Comparison of ENCODE assay signal across 24 mouse cellular contexts in genomic region chr17:83000411-83000810, GRCm38 (mm10).
DNase-seq lines count a peak whose midpoint lies in the region; ATAC-seq and TF ChIP-seq lines count a peak whose summit lies in the region.
"Had no signal": no experiment of that assay in that cellular context is flagged by ENCODE, and none has a peak within 500 bp of the region (broad histone marks: within the 10 kb centered on the region; RNA-seq: fewer than 3 reads in every experiment).

No protein-coding gene starts in this region.

- H3K27me3 ChIP-seq in kidney, postnatal 0 days (ENCODE audit: insufficient read depth, low read length) = no peaks in the 10 kb centered on the region
- H3K27me3 ChIP-seq: forebrain, embryonic 13.5 days had no signal

- no peak overlapping the region for H3K4me3 ChIP-seq in kidney, postnatal 0 days (replicated peaks; ENCODE audit: low read depth, low read length)
- H3K4me3 ChIP-seq: forebrain, embryonic 10.5 days; forebrain, embryonic 13.5 days; heart, adult 2 months; heart, embryonic 10.5 days; heart, embryonic 13.5 days had no signal

- no peak overlapping the region for H3K27ac ChIP-seq in kidney, postnatal 0 days
- H3K27ac ChIP-seq: forebrain, embryonic 10.5 days; forebrain, embryonic 13.5 days; heart, adult 2 months; heart, embryonic 10.5 days; heart, embryonic 13.5 days; hindbrain, embryonic 14.5 days; hindbrain, postnatal 0 days had no signal

- no peak overlapping the region for H3K9ac ChIP-seq in kidney, postnatal 0 days (ENCODE audit: low read depth, low read length)
- H3K9ac ChIP-seq: forebrain, embryonic 13.5 days; heart, embryonic 13.5 days; hindbrain, embryonic 14.5 days had no signal

- WGBS in kidney, postnatal 0 days = 44% methylated on average over 8 of the region's 8 CpGs

- no peak overlapping the region for H3K4me2 ChIP-seq in kidney, postnatal 0 days (ENCODE audit: low read length)
- H3K4me2 ChIP-seq: forebrain, embryonic 13.5 days; heart, embryonic 13.5 days; hindbrain, embryonic 14.5 days had no signal

- H3K36me3 ChIP-seq in kidney, postnatal 0 days (ENCODE audit: insufficient read depth, low read length) = no peaks in the 10 kb centered on the region
- H3K36me3 ChIP-seq: forebrain, embryonic 10.5 days; G1E; heart, embryonic 10.5 days; heart, embryonic 13.5 days had no signal

- peak; percentile 60; the same call in 1 of the 2 replicates for ATAC-seq in kidney, postnatal 0 days (replicated peaks; ENCODE audit: low FRiP score, low read depth)
- ATAC-seq: activated CD4-positive, CD25-positive, alpha-beta regulatory T cell, adult 4 months; CD4-positive, CD25-positive, alpha-beta regulatory T cell, adult 4 months; forebrain, embryonic 13.5 days; hindbrain, postnatal 0 days had no signal

- H3K4me1 ChIP-seq in kidney, postnatal 0 days (replicated peaks; ENCODE audit: insufficient read depth, low read length) = no peaks in the 10 kb centered on the region
- H3K4me1 ChIP-seq: forebrain, embryonic 10.5 days; forebrain, embryonic 13.5 days; heart, embryonic 10.5 days; heart, embryonic 13.5 days had no signal

- H3K9me3 ChIP-seq in kidney, postnatal 0 days (replicated peaks; ENCODE audit: low read length) = no peaks in the 10 kb centered on the region
- H3K9me3 ChIP-seq: forebrain, embryonic 10.5 days; forebrain, embryonic 13.5 days; heart, embryonic 10.5 days; heart, embryonic 13.5 days had no signal

- no peak for DNase-seq in kidney, postnatal 0 days (ENCODE audit: low spot score)
- DNase-seq in kidney, postnatal 36 days = no peak
- peak; percentile 69 for DNase-seq in R1 (ENCODE audit: low read depth, low spot score)
- peak; percentile 33 for DNase-seq in retina, postnatal 1 day
- no peak for DNase-seq in urinary bladder, adult 2 months (ENCODE audit: low spot score)
- no peak for DNase-seq in Muller cell, postnatal 12 days (ENCODE audit: inconsistent ontology term)
- DNase-seq: adrenal gland, adult 8-10 months; adrenal gland, postnatal 25 days; cerebellum, adult 18-20 months; cerebellum, adult 9-10 months; gastrocnemius, postnatal 10 days; gastrocnemius, postnatal 36 days; heart, adult 2 months; heart, postnatal 14 days; heart, postnatal 4 days had no signal

- no peak for TF ChIP-seq CTCF in kidney, postnatal 0 days (IDR thresholded peaks at IDR 0.05; ENCODE audit: low read depth)

Comparison
In these comparisons a context has a peak if more than half of its experiments do, and no peak if none do; other contexts are left out.
1. DNase-seq: peak in R1 (single experiment) and retina, postnatal 1 day (single experiment); none in kidney, postnatal 0 days (single experiment), kidney, postnatal 36 days (0 of 2), urinary bladder, adult 2 months (single experiment) and Muller cell, postnatal 12 days (single experiment).